Mouse (Mus musculus) adrenal gland (tissue): Measurements from ENCODE around the gene Tmem255b.

Experiments used
- intact Hi-C: fragments of 180-260 bp; cut with DNase I; formaldehyde crosslinking; loops from one replicate; pipeline ENCODE4 v1.15.1; 2025

The Tmem255b gene

GRCm38 (mm10) chr8:13489986-13490910 is 55.3 kb downstream of the Tmem255b start:
- intact Hi-C loops: no loop called here

DNA sequence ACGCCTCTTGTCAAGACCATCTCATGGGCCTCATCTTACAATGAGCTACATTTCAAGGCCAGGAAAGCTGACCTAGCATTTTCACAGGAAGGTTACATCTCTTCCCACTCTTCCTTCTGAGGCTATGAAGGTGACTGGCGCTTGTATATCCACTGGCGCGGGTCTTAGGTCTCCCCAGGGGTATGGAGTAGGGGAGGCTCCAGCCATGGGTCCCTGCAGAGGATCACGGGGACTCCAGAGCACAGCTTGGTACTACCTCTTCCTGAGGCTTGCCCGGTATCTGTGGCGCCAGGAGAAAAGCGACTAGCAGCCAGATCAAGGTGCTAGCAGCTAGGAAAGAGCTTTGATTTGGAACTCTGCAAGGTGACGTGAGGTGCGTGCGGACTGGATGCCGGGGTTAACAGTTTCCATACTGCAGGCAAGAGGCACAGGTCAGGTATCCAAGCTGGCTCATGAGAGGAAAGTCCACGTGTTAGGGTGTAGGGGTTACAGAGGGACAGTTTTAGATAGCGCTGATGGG is 56.6 kb downstream of the Tmem255b start:
- intact Hi-C loops: no loop called here

- intact Hi-C loops: no loop called here
Measured at GRCm38 (mm10) chr8:13492198-13492995, 57.4 kb downstream of the Tmem255b start.

DNA sequence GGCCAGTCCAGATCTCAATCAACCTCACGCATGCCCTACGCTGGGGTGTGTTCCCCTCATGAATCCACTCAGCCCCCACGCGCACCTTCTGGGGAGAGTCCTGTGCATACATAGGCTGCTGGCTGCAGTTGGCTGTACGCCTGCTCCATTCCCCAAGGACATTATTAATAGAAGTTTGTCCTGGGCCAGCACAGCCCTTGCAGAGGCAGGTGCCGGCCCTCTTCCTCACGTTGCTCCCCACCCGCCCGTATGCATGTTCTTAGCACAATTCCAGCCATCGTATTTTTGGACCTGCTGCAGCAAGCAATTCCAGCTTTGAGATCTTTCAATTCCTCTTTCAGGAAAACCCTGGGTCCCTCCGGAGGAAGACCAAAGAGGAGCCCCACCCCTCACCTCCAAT is 58.0 kb downstream of the Tmem255b start:
- intact Hi-C loops: no loop called here

- intact Hi-C loops: no loop called here
Measured at GRCm38 (mm10) chr8:13493858-13494631, 59.1 kb downstream of the Tmem255b start, which contains the start of gene Gas6. Gas6 (minus strand) TSS chr8:13494490.

DNA sequence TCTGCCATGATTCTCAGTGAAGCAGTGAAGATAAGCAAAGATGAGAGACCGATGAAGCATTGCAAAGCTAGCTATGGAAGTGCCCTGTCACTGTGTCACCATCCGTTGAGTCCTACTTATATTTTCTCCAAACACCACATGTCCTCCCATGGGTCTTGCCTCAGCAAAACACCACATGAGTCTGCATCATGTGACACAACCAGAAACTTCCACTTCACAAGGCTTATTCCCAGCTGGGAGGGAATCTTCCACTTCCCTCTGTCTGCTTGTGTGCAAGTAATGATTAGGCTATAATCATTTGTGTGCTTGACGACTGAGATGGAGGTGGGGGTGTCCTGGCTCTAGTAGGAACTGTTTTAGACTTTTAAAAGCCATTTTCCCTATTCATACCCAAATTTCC is 66.2 kb downstream of the Tmem255b start:
- intact Hi-C loops: loop anchor here (5.0 kb wide), 1 partner anchor 41 kb away; no protein-coding TSS in a partner anchor

GRCm38 (mm10) chr8:13503936-13504606 is 69.1 kb downstream of the Tmem255b start:
- intact Hi-C loops: loop anchor here (5.0 kb wide), 1 partner anchor 38 kb away; no protein-coding TSS in a partner anchor

DNA sequence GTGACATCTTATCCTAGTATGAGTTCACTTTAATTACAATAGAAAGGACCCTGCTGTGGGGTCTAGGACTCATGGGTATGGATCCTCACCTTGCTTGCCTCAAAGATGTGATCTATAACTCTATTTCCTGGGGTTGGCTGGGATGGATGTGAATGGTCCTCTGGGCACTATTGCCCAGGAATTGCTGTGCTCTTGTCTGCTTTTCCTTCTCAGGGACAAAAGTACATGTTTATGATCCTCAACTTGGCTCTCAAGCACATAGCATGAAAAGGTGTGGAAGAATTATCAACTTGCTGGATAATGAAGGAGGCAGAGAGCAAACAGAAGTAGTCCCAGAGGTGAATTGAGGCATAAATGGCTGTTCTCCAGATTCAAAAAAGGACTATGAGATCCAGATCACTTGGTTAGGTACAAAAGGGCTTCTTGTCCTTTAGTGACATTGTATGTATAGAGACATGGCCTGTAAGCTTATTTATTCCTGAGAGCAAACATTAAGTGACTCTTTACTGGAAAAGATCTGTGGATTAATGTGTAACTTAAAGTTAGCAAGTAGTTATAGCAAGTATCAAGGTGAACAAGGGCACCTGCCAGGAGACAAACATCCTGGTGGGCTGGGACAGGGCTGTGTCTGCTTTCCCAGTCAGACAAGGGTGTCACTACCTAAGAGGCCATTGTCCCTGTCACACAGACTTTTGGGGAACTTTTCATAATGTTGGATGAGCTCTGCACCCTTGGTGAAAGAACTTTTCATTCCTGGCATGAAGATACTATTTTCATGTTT is 70.1 kb downstream of the Tmem255b start:
- intact Hi-C loops: loop anchor here (5.0 kb wide), 1 partner anchor 37 kb away; no protein-coding TSS in a partner anchor

GRCm38 (mm10) chr8:13506849-13507248 is 71.9 kb downstream of the Tmem255b start:
- intact Hi-C loops: no loop called here

- intact Hi-C loops: no loop called here
Measured at GRCm38 (mm10) chr8:13507284-13507937, 72.4 kb downstream of the Tmem255b start.

GRCm38 (mm10) chr8:13512016-13512415 is 77.0 kb downstream of the Tmem255b start:
- intact Hi-C loops: no loop called here

DNA sequence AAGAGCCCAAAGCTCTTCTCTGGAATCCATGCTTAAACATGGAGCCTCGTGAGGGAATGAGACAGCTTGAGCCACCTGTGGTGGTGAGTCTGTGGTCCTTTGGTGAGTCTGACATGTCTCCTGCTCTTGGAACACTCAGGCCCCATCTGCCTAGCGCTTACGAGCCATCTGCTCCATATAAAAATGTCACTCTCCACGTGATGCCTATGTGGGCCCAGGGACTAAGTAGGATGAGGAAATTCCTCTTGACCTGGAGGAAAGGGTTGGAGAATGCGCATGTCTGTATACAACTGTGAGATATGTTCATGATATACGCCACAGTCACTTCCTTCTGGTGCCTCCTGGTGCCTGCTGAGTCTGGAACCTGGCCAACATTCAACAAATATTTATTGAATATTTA is 77.7 kb downstream of the Tmem255b start:
- intact Hi-C loops: no loop called here

- intact Hi-C loops: no loop called here
Measured at GRCm38 (mm10) chr8:13513556-13514370, 78.8 kb downstream of the Tmem255b start.

- intact Hi-C loops: no loop called here
Measured at GRCm38 (mm10) chr8:13516011-13516442, 81.0 kb downstream of the Tmem255b start.

DNA sequence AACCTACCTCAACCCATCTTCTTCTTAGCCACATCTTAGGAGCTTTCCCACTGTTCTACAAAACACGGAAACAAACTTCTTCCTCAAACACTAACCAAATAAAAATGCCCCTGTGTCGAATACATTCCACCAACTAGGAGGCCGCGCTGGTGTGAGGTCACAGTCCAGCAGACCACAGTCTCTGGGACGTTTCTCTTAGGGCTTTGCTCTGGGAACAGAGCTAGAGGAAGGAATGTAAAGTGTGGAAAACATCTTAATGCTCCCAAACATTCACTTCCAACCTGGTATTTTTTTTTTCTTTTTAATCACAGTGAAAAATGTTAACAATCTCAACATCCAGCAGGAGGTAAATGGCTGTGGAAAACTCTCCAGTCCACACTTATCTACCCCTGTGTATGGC is 81.7 kb downstream of the Tmem255b start:
- intact Hi-C loops: no loop called here

DNA sequence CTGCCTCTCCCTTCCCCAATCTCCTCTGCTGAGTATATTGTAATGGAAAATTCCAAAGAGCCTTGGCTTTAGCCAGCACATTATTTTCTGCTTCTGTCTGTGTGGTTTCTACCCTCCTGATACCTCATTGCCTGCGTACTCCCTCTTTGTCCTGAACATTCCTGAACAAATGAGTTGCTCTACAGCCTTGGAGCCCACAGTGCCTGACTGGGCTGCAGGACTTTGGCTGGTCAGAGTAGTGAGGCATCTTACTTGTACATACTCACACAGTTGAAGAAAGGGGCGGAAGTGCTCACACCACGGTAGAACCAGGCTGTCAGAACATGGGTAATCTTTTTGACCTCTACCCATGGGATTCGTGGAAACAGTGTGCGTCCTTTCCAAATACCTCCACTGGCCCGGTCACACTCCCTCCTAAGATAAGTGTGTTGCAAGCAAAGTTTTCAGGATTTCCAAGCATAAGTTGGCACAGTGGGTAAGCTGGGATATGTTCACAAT is 82.3 kb downstream of the Tmem255b start:
- intact Hi-C loops: no loop called here
